Mouse (Mus musculus) embryonic fibroblast, embryonic 13.5 days (primary cell): ENCODE results near the gene Tssk4.

Source experiments
- CTCF ChIP-seq: IDR thresholded peaks from 2 replicates; pipeline ENCODE4 v1.5.1; 2011; ENCODE audit warnings: mild to moderate bottlenecking, control low read depth, low read length, moderate library complexity, borderline replicate concordance; ENCODE audit not compliant: insufficient read depth
- POLR2A ChIP-seq: IDR thresholded peaks from 2 replicates; pipeline ENCODE4 v1.6.1; 2011; ENCODE audit warnings: low read depth, mild to moderate bottlenecking, control low read depth, low read length, moderate library complexity

- TF ChIP-seq POLR2A (peak; percentile 70; the same call in 1 of the 2 replicates), CTCF (peak; percentile 86; the same call in 1 of the 2 replicates)
Observed at GRCm38 (mm10) chr14:55603633-55604576, 46.1 kb upstream of the Tssk4 start.
